Mouse (Mus musculus) limb, embryonic 14.5 days (tissue): ENCODE results near the gene Psmd7. TPM values are rescaled to one million over a fixed set of nuclear protein-coding genes. Genes with fewer than 3 reads are reported as not detected.
A peak's percentile ranks its signal among the peaks of the same experiment; 100 is the strongest.

ENCODE experiments used
- ATAC-seq: fragments of 200-750 bp; cut with Nextera tagmentation; 2 replicates; pipeline ENCODE4 v1.8.0; 2017; ENCODE audit warnings: low read depth, moderate number of reproducible peaks, moderate TSS enrichment; ENCODE audit not compliant: low FRiP score
- DNase-seq: peaks from one replicate; pipeline ENCODE4 v3.0.0-alpha.2; 2015; ENCODE audit warnings: low spot score
- H3K27ac ChIP-seq: fragments of 300-500 bp; sonication (generic); replicated peaks from 2 replicates; pipeline ENCODE4 v1.5.1; 2014; ENCODE audit warnings: low read depth, mild to moderate bottlenecking, low read length, moderate library complexity, mixed read lengths
- H3K27me3 ChIP-seq: fragments of 300-500 bp; sonication (generic); 2 replicates; pipeline ENCODE4 v1.6.1; 2014; ENCODE audit warnings: low read length, mixed read lengths; ENCODE audit not compliant: control insufficient read depth, insufficient read depth
- H3K36me3 ChIP-seq: fragments of 300-500 bp; sonication (generic); 2 replicates; pipeline ENCODE4 v1.6.1; 2014; ENCODE audit warnings: mild to moderate bottlenecking, low read length, moderate library complexity, mixed read lengths; ENCODE audit not compliant: control insufficient read depth, insufficient read depth
- H3K4me1 ChIP-seq: fragments of 300-500 bp; sonication (generic); 2 replicates; pipeline ENCODE4 v1.6.1; 2014; ENCODE audit warnings: antibody characterized with exemption, low read length, mixed read lengths; ENCODE audit not compliant: control insufficient read depth, insufficient read depth
- H3K4me2 ChIP-seq: fragments of 300-500 bp; sonication (generic); replicated peaks from 2 replicates; pipeline ENCODE4 v1.6.1; 2014; ENCODE audit warnings: low read depth, mild to moderate bottlenecking, low read length, moderate library complexity; ENCODE audit not compliant: severe bottlenecking
- H3K4me3 ChIP-seq: fragments of 300-500 bp; sonication (generic); replicated peaks from 2 replicates; pipeline ENCODE4 v1.5.1; 2014; ENCODE audit warnings: low read length
- H3K9ac ChIP-seq: fragments of 300-500 bp; sonication (generic); 2 replicates; pipeline ENCODE4 v1.6.1; 2014; ENCODE audit warnings: mild to moderate bottlenecking, low read depth, low read length, moderate library complexity; ENCODE audit not compliant: severe bottlenecking
- H3K9me3 ChIP-seq: fragments of 300-500 bp; sonication (generic); 2 replicates; pipeline ENCODE4 v1.6.1; 2016; ENCODE audit warnings: low read length; ENCODE audit not compliant: control insufficient read depth
- POLR2A ChIP-seq: fragments of 200-500 bp; IDR thresholded peaks from 2 replicates; pipeline ENCODE4 v1.8.0; 2012; ENCODE audit warnings: inconsistent platforms, mild to moderate bottlenecking, moderate library complexity, borderline replicate concordance; ENCODE audit not compliant: insufficient read depth, insufficient read length; ENCODE audit errors: extremely low read depth
- whole genome bisulfite sequencing: fragments of 180-500 bp; shearing (Covaris S2); extraction: QIAGEN DNeasy Blood & Tissue Kit; methylation state at CpG from one replicate; pipeline ENCODE4 v1.1.7; 2014; 5-methylcytosine and 5-hydroxymethylcytosine counted together
- polyA plus RNA-seq, 2 experiments: library from polyadenylated mRNA; depleted of rRNA in 1 of 2; stranded (reverse) in 1 of 2; unstranded in 1 of 2; fragments of >200 nt; fragmentation: Nextera tagmentation in 1 of 2; extraction: Ambion mirVana in 1 of 2; gene quantifications; 2 replicates each; pipeline versions ENCODE4 v1.2.1 to v1.2.3; 2012 to 2014

Psmd7 gene
- polyA plus RNA-seq, 2 experiments: 152 to 281 TPM

- H3K27ac ChIP-seq: peak overlapping the region; percentile 96
- peaks cover 54% of the 10 kb centered on the region for H3K36me3 ChIP-seq
- ATAC-seq (peak; percentile 86), DNase-seq (peak; percentile 72)
- peak overlapping the region; percentile 45 for H3K4me2 ChIP-seq
- peak overlapping the region; percentile 84 for H3K9ac ChIP-seq
- H3K4me3 ChIP-seq: peak overlapping the region; percentile 45
- H3K4me1 ChIP-seq: peaks cover 19% of the 10 kb centered on the region
- peak; percentile 94; the same call in 1 of the 2 replicates for TF ChIP-seq POLR2A
- WGBS: 54% methylated on average over 6 of the region's 10 CpGs
- H3K9me3 ChIP-seq: no peaks in the 10 kb centered on the region
- no peaks in the 10 kb centered on the region for H3K27me3 ChIP-seq
These were observed 43.6 kb downstream of the Psmd7 start for GRCm38 (mm10) chr8:107544651-107545174.

- Histone ChIP-seq H3K27me3 (no peaks in the 10 kb centered on the region), H3K27ac (peak overlapping the region; percentile 96), H3K9ac (peak overlapping the region; percentile 84), H3K9me3 (no peaks in the 10 kb centered on the region), H3K4me3 (peak overlapping the region; percentile 16; the same call in 1 of the 2 replicates), H3K36me3 (peaks cover 49% of the 10 kb centered on the region), H3K4me1 (peaks cover 19% of the 10 kb centered on the region), H3K4me2 (peak overlapping the region; percentile 45)
- DNase-seq (no peak), ATAC-seq (peak; percentile 69)
- no peak for TF ChIP-seq POLR2A
- WGBS: 63% methylated on average over 8 of the region's 8 CpGs
These were observed 44.1 kb downstream of the Psmd7 start for GRCm38 (mm10) chr8:107544211-107544610.

- Histone ChIP-seq H3K36me3 (peaks cover 44% of the 10 kb centered on the region), H3K4me2 (peak overlapping the region; percentile 45; the same call in 1 of the 2 replicates), H3K27me3 (no peaks in the 10 kb centered on the region), H3K9me3 (no peaks in the 10 kb centered on the region), H3K27ac (peak overlapping the region; percentile 96), H3K9ac (no peak overlapping the region), H3K4me3 (no peak overlapping the region), H3K4me1 (peaks cover 19% of the 10 kb centered on the region)
- WGBS: 86% methylated on average over 9 of the region's 11 CpGs
- no peak for TF ChIP-seq POLR2A
- ATAC-seq (no peak), DNase-seq (no peak)
These were observed 44.5 kb downstream of the Psmd7 start for GRCm38 (mm10) chr8:107543714-107544113.

GRCm38 (mm10) chr8:107542151-107542550 is 46.1 kb downstream of the Psmd7 start:
- Histone ChIP-seq H3K4me2 (no peak overlapping the region), H3K36me3 (peaks cover 28% of the 10 kb centered on the region), H3K27me3 (no peaks in the 10 kb centered on the region), H3K27ac (0 out of 2 replicates have a peak overlapping the region, but pooled peaks have one; percentile 96), H3K4me1 (peaks cover 19% of the 10 kb centered on the region), H3K9ac (no peak overlapping the region), H3K4me3 (no peak overlapping the region), H3K9me3 (no peaks in the 10 kb centered on the region)
- ATAC-seq (no peak), DNase-seq (no peak)
- WGBS: 88% methylated on average over 3 of the region's 3 CpGs
- no peak for TF ChIP-seq POLR2A

GRCm38 (mm10) chr8:107541369-107541768 is 46.9 kb downstream of the Psmd7 start:
- no peak for TF ChIP-seq POLR2A
- Histone ChIP-seq H3K36me3 (peaks cover 21% of the 10 kb centered on the region), H3K4me3 (no peak overlapping the region), H3K9ac (no peak overlapping the region), H3K27ac (peak overlapping the region; percentile 65; the same call in 1 of the 2 replicates), H3K4me1 (peaks cover 19% of the 10 kb centered on the region), H3K27me3 (no peaks in the 10 kb centered on the region), H3K9me3 (no peaks in the 10 kb centered on the region), H3K4me2 (no peak overlapping the region)
- WGBS: 73% methylated on average over 4 of the region's 4 CpGs
- ATAC-seq (no peak), DNase-seq (no peak)
